Mouse (Mus musculus) embryonic facial prominence, embryonic 12.5 days (tissue): ENCODE results near the gene Tcte2. TPM values are rescaled to one million over a fixed set of nuclear protein-coding genes. Genes with fewer than 3 reads are reported as not detected.

Experiments
- ATAC-seq: fragments of 200-750 bp; cut with Nextera tagmentation; 2 replicates; pipeline ENCODE4 v1.8.0; 2017; ENCODE audit not compliant: insufficient number of reproducible peaks, insufficient read depth, low FRiP score, low TSS enrichment
- H3K27ac ChIP-seq: fragments of 300-500 bp; sonication (generic); 2 replicates; pipeline ENCODE4 v1.5.1; 2016; ENCODE audit warnings: mild to moderate bottlenecking
- H3K27me3 ChIP-seq: fragments of 300-500 bp; sonication (generic); 2 replicates; pipeline ENCODE4 v1.6.1; 2016; ENCODE audit warnings: mild to moderate bottlenecking, moderate library complexity
- H3K36me3 ChIP-seq: fragments of 300-500 bp; sonication (generic); 2 replicates; pipeline ENCODE4 v1.6.1; 2016; ENCODE audit warnings: mild to moderate bottlenecking
- H3K4me1 ChIP-seq: fragments of 300-500 bp; sonication (generic); 2 replicates; pipeline ENCODE4 v1.6.1; 2016
- H3K4me2 ChIP-seq: fragments of 300-500 bp; sonication (generic); replicated peaks from 2 replicates; pipeline ENCODE4 v1.6.1; 2016; ENCODE audit warnings: mild to moderate bottlenecking, moderate library complexity
- H3K4me3 ChIP-seq: fragments of 300-500 bp; sonication (generic); 2 replicates; pipeline ENCODE4 v1.5.1; 2016; ENCODE audit warnings: mild to moderate bottlenecking
- H3K9ac ChIP-seq: fragments of 300-500 bp; sonication (generic); 2 replicates; pipeline ENCODE4 v1.6.1; 2016; ENCODE audit warnings: mild to moderate bottlenecking, moderate library complexity
- H3K9me3 ChIP-seq: fragments of 300-500 bp; sonication (generic); 2 replicates; pipeline ENCODE4 v1.6.1; 2016; ENCODE audit warnings: mild to moderate bottlenecking, moderate library complexity
- WGBS: fragments of 180-500 bp; shearing (Covaris S2); methylation state at CpG from one replicate; pipeline ENCODE4 v1.1.7; 2016; 5-methylcytosine and 5-hydroxymethylcytosine counted together
- polyA plus RNA-seq: library from polyadenylated mRNA; unstranded; fragments of >200 nt; fragmentation: Nextera tagmentation; extraction: Ambion mirVana; gene quantifications from 2 replicates; pipeline ENCODE4 v1.2.1, GENCODE M21; 2016

Gene Tcte2
- polyA plus RNA-seq, 1 experiment from 2014 or later: 7.1 TPM

GRCm38 (mm10) chr17:13715511-13715910 is 46.1 kb downstream of the Tcte2 start:
- Histone ChIP-seq H3K9me3 (no peaks in the 10 kb centered on the region), H3K4me2 (no peak overlapping the region), H3K4me3 (no peak overlapping the region), H3K27ac (no peak overlapping the region), H3K9ac (no peak overlapping the region), H3K27me3 (no peaks in the 10 kb centered on the region), H3K4me1 (no peaks in the 10 kb centered on the region), H3K36me3 (no peaks in the 10 kb centered on the region)
- no peak for ATAC-seq
- WGBS: 73% methylated on average over 9 of the region's 9 CpGs

- Histone ChIP-seq H3K36me3 (no peaks in the 10 kb centered on the region), H3K27ac (no peak overlapping the region), H3K4me1 (no peaks in the 10 kb centered on the region), H3K9me3 (no peaks in the 10 kb centered on the region), H3K4me3 (no peak overlapping the region), H3K27me3 (no peaks in the 10 kb centered on the region), H3K4me2 (no peak overlapping the region), H3K9ac (no peak overlapping the region)
- 62% methylated on average over 4 of the region's 4 CpGs for WGBS
- no peak for ATAC-seq
Observed at GRCm38 (mm10) chr17:13714654-13715053, 47.0 kb downstream of the Tcte2 start.

GRCm38 (mm10) chr17:13714128-13714527 is 47.5 kb downstream of the Tcte2 start:
- H3K9ac ChIP-seq: no peak overlapping the region
- WGBS: 77% methylated on average over 4 of the region's 4 CpGs
- ATAC-seq: no peak
- no peaks in the 10 kb centered on the region for H3K36me3 ChIP-seq
- no peak overlapping the region for H3K27ac ChIP-seq
- H3K9me3 ChIP-seq: no peaks in the 10 kb centered on the region
- no peak overlapping the region for H3K4me3 ChIP-seq
- H3K4me1 ChIP-seq: no peaks in the 10 kb centered on the region
- no peak overlapping the region for H3K4me2 ChIP-seq
- no peaks in the 10 kb centered on the region for H3K27me3 ChIP-seq

- no peak for ATAC-seq
- no peaks in the 10 kb centered on the region for H3K27me3 ChIP-seq
Observed at GRCm38 (mm10) chr17:13712518-13712917, 49.1 kb downstream of the Tcte2 start.

GRCm38 (mm10) chr17:13712116-13712515 is 49.5 kb downstream of the Tcte2 start:
- no peaks in the 10 kb centered on the region for H3K9me3 ChIP-seq
- H3K4me3 ChIP-seq: no peak overlapping the region
- no peaks in the 10 kb centered on the region for H3K36me3 ChIP-seq
- H3K27ac ChIP-seq: no peak overlapping the region
- no peak overlapping the region for H3K4me2 ChIP-seq
- H3K9ac ChIP-seq: no peak overlapping the region
- no peak for ATAC-seq
- no peaks in the 10 kb centered on the region for H3K27me3 ChIP-seq
- 71% methylated on average over 6 of the region's 6 CpGs for WGBS
- H3K4me1 ChIP-seq: no peaks in the 10 kb centered on the region

More at GRCm38 (mm10) chr17:13712518-13712917, 49.1 kb downstream of the Tcte2 start:
- H3K4me3 ChIP-seq: no peak overlapping the region
- H3K9me3 ChIP-seq: no peaks in the 10 kb centered on the region
- 95% methylated on average over 3 of the region's 3 CpGs for WGBS
- H3K9ac ChIP-seq: no peak overlapping the region
- no peaks in the 10 kb centered on the region for H3K4me1 ChIP-seq
- H3K27ac ChIP-seq: no peak overlapping the region
- H3K36me3 ChIP-seq: no peaks in the 10 kb centered on the region
- no peak overlapping the region for H3K4me2 ChIP-seq

GRCm38 (mm10) chr17:13711173-13711572 is 50.5 kb downstream of the Tcte2 start:
- H3K9me3 ChIP-seq: no peaks in the 10 kb centered on the region
- no peaks in the 10 kb centered on the region for H3K36me3 ChIP-seq
- H3K4me3 ChIP-seq: no peak overlapping the region
- no peaks in the 10 kb centered on the region for H3K27me3 ChIP-seq
- no peak overlapping the region for H3K9ac ChIP-seq
- no peaks in the 10 kb centered on the region for H3K4me1 ChIP-seq
- WGBS: 69% methylated on average over 5 of the region's 5 CpGs
- no peak overlapping the region for H3K27ac ChIP-seq
- ATAC-seq: no peak
- no peak overlapping the region for H3K4me2 ChIP-seq

GRCm38 (mm10) chr17:13705481-13705921 is 56.1 kb downstream of the Tcte2 start:
- no peaks in the 10 kb centered on the region for H3K36me3 ChIP-seq
- H3K9me3 ChIP-seq: no peaks in the 10 kb centered on the region
- no peaks in the 10 kb centered on the region for H3K27me3 ChIP-seq
- ATAC-seq: no peak
- H3K4me2 ChIP-seq: no peak overlapping the region
- no peak overlapping the region for H3K27ac ChIP-seq
- H3K4me3 ChIP-seq: no peak overlapping the region
- 31% methylated on average over 4 of the region's 4 CpGs for WGBS
- H3K9ac ChIP-seq: no peak overlapping the region
- H3K4me1 ChIP-seq: peaks cover 7% of the 10 kb centered on the region

GRCm38 (mm10) chr17:13703611-13704320 is 57.9 kb downstream of the Tcte2 start:
- Histone ChIP-seq H3K27ac (no peak overlapping the region), H3K9ac (no peak overlapping the region), H3K4me2 (no peak overlapping the region), H3K36me3 (no peaks in the 10 kb centered on the region), H3K4me3 (no peak overlapping the region), H3K4me1 (peaks cover 17% of the 10 kb centered on the region), H3K27me3 (no peaks in the 10 kb centered on the region), H3K9me3 (no peaks in the 10 kb centered on the region)
- ATAC-seq: no peak
- WGBS: 51% methylated on average over 9 of the region's 9 CpGs

GRCm38 (mm10) chr17:13700131-13701016 is 61.3 kb downstream of the Tcte2 start:
- Histone ChIP-seq H3K27me3 (no peaks in the 10 kb centered on the region), H3K4me2 (no peak overlapping the region), H3K27ac (peak overlapping the region; percentile 43), H3K9ac (no peak overlapping the region), H3K4me1 (peaks cover 17% of the 10 kb centered on the region), H3K9me3 (no peaks in the 10 kb centered on the region), H3K4me3 (no peak overlapping the region), H3K36me3 (no peaks in the 10 kb centered on the region)
- 21% methylated on average over 4 of the region's 4 CpGs for WGBS
- ATAC-seq: peak; percentile 88

- Histone ChIP-seq H3K36me3 (no peaks in the 10 kb centered on the region), H3K4me3 (no peak overlapping the region), H3K27me3 (no peaks in the 10 kb centered on the region), H3K9ac (no peak overlapping the region), H3K9me3 (no peaks in the 10 kb centered on the region), H3K4me1 (peaks cover 17% of the 10 kb centered on the region), H3K4me2 (no peak overlapping the region), H3K27ac (peak overlapping the region; percentile 43)
- 54% methylated on average over 7 of the region's 7 CpGs for WGBS
- ATAC-seq: no peak
Observed at GRCm38 (mm10) chr17:13699716-13700115, 61.9 kb downstream of the Tcte2 start.

- Histone ChIP-seq H3K4me3 (no peak overlapping the region), H3K9ac (no peak overlapping the region), H3K36me3 (no peaks in the 10 kb centered on the region), H3K4me2 (no peak overlapping the region), H3K27me3 (no peaks in the 10 kb centered on the region), H3K9me3 (no peaks in the 10 kb centered on the region), H3K27ac (no peak overlapping the region), H3K4me1 (peaks cover 17% of the 10 kb centered on the region)
- no peak for ATAC-seq
- WGBS: 93% methylated on average over 4 of the region's 4 CpGs
Observed at GRCm38 (mm10) chr17:13698194-13698593, 63.4 kb downstream of the Tcte2 start.

GRCm38 (mm10) chr17:13697646-13698045 is 64.0 kb downstream of the Tcte2 start:
- Histone ChIP-seq H3K4me3 (no peak overlapping the region), H3K9ac (no peak overlapping the region)
- WGBS: 73% methylated on average over 2 of the region's 2 CpGs

More at GRCm38 (mm10) chr17:13697646-13698045, 64.0 kb downstream of the Tcte2 start:
- H3K27me3 ChIP-seq: no peaks in the 10 kb centered on the region
- no peak overlapping the region for H3K4me2 ChIP-seq
- peaks cover 17% of the 10 kb centered on the region for H3K4me1 ChIP-seq
- no peak overlapping the region for H3K27ac ChIP-seq
- H3K9me3 ChIP-seq: no peaks in the 10 kb centered on the region
- ATAC-seq: no peak
- H3K36me3 ChIP-seq: no peaks in the 10 kb centered on the region
